Mouse (Mus musculus): ENCODE data around the gene Tpte.

Tpte gene

GRCm38 (mm10) chr8:22376903-22377302, 93.7 kb downstream of the Tpte start:
- DNase-seq (ENCODE audit: low spot score in 2 of 2), result no peak

DNA sequence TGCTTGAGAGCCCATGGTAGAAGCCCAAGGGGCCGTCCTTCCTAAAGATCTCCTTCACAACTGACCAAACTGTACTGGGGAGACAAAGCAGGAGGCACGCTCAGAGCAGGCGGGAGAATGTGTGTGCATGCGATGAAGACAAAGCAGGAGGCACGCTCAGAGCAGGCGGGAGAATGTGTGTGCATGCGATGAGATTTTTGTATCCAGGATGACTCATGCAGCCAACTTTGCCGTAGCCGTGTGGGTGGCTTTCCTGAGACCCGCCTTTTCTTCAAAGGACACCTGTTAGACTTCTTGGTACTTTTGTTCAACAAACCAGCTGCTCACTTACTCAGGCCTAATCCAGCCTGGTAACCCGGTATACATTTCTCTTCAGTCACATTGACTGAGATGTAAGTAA, 97.7 kb downstream of the Tpte start:
- no peak for DNase-seq (ENCODE audit: low spot score in 2 of 2)

GRCm38 (mm10) chr8:22382824-22383595, 99.8 kb downstream of the Tpte start:
- DNase-seq (ENCODE audit: low spot score in 2 of 2), result no peak

- DNase-seq (ENCODE audit: low spot score in 2 of 2), result no peak
Observed at GRCm38 (mm10) chr8:22385158-22385557, 101.9 kb downstream of the Tpte start.

- no peak for DNase-seq (ENCODE audit: low spot score in 2 of 2)
Observed at GRCm38 (mm10) chr8:22389874-22390273, 106.6 kb downstream of the Tpte start.

- no peak for DNase-seq (ENCODE audit: low spot score in 2 of 2)
Observed at GRCm38 (mm10) chr8:22390766-22391463, 107.7 kb downstream of the Tpte start.

GRCm38 (mm10) chr8:22394471-22394870, 111.2 kb downstream of the Tpte start:
- no peak for DNase-seq (ENCODE audit: low spot score in 2 of 2)

DNA sequence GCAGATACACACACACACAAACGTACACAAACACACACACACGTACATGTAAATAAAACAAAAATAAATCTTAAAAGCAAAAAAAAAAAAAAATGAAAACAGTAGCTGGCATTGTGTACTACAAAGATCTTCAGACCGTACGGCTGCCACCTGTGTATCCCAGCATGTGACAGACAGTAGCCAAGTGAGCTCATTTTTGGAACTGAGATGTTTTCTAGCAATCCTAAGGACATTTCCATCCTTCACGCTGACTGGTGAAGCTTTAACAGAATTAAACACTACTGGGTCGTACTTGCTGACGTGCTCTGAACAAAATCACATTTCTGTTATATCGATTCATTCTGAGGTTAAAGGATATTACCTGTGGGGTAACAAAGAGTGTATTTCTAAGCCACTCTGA, 112.0 kb downstream of the Tpte start:
- DNase-seq (ENCODE audit: low spot score in 2 of 2), result no peak

DNA sequence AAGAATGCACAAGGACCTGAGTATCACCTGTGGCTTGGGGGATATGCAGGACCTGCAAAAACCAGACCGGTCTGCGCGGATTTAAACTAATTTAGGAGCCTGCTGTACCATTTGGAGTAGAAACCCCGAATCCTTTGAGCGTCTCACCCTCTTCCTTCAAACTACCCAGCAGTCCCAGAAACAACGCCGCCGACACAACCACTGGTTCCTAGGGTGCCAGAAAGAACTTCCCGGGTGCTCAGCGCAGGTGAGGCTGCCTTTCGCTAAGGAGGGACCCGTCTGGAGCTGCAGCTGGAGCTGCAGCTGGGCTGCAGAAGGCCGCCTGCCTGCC, 114.5 kb downstream of the Tpte start:
- no peak for DNase-seq (ENCODE audit: low spot score in 2 of 2)

DNA sequence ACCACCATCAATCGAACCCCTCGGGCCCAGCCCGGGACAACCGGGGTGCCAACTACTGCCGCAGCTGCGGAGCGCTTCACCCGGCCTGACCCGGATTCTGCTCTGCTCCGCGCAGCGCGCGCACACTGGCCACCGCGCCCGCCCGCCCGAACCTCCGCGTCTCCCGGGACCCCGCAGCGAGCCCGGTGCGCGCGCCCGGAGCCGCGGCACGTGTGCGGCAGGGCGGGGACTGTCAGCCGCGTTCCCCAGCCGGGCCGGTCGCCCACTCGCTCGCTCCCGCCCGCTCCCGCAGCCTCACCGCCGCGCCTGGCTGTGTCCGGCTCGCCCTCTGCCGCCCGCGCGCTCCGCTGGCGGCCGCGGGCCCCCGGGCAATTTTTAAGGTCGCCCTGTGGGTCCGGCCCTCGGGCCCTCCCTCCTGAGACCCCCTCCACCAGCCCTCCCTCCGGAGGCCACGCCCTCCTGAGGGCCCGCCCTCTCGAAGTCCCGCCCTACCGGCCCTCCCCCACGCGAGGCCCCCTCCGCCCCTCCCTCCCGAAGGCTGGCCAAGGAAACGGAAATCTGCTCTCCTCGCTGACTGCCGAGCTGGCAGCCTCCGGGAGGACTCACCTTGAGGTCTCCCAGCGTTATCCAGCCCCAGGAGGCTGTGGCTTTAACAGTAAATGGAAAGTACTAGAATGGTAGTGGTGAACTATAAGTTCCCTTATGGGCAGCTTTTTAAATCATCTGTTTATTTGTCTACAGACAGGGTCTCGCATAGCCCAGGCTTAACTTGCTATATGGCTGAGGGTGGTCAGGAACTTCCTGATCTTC, 115.1 kb downstream of the Tpte start, which contains the start of gene Slc25a15:
Gene Slc25a15, minus strand, starts transcription at position 456 of the 810 bp plus-strand sequence.
- peak; percentile 65 to 73 for DNase-seq (ENCODE audit: low spot score in 2 of 2)

GRCm38 (mm10) chr8:22399285-22399880, 116.1 kb downstream of the Tpte start:
- DNase-seq (ENCODE audit: low spot score in 2 of 2), result no peak

DNA sequence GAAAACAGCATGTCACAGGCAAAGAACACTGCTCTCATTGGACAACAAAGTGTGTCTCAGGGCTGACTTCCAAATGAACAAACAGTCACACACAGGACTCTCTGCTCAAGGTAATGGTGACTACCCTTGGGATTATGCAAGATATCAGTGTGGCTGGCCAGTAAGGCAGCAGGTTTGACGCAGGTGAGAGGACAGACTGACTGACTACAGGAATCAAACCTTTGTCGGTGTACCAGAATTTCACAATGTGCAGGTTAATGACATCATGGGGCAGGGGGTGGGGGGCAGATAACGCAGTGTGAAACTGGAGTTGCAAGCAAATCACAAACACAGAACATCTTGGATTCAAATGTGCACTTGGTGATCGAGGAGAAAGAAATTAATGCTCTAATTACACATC, 117.4 kb downstream of the Tpte start:
- DNase-seq (ENCODE audit: low spot score in 2 of 2), result no peak

DNA sequence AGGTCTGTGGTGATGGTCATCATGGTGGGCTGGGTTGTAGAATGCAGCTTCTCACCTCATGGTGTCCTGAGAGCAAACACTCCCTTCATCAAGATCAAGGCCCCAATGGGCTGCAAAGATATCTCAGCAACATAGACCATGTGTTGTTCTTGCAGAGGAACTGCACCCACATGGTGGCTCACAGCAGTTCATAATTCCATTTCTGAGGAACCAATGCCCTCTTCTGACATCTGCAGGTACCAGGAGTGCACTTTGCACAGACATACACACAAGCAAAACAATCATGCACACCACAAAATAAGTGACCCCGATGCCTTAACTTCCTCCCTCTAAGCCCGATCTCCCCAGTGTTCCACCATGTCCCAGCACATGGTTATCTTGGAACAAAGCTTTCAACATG, 120.0 kb downstream of the Tpte start:
- DNase-seq (ENCODE audit: low spot score in 2 of 2), result no peak

GRCm38 (mm10) chr8:22405733-22406132, 122.5 kb downstream of the Tpte start:
- DNase-seq (ENCODE audit: low spot score in 2 of 2), result no peak

- no peak for DNase-seq (ENCODE audit: low spot score in 2 of 2)
Observed at GRCm38 (mm10) chr8:22410688-22411281, 127.5 kb downstream of the Tpte start.

GRCm38 (mm10) chr8:22411282-22411702, 128.1 kb downstream of the Tpte start, which contains the start of gene Mrps31:
Mrps31 (plus strand) TSS chr8:22411361.
- peak; percentile 69 to 81 for DNase-seq (ENCODE audit: low spot score in 2 of 2)

DNA sequence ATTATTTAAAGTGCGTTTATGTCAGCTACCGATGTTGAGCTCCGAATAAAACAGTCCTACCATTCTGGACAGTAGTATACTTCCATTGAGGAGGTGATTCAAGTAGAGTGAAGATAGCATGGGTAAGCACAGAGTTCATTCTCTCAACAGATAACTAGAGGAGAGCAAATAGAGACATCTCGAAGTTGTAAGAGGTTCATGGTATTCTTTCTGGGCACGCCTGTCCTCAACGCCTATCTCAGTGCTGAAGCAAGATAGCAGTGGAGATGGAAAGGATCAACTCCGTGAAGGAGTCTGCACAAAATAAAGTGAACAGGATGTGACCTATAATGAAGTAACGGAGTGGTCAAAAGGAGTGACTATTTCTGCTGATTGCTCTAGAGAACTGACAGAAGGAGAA, 128.7 kb downstream of the Tpte start:
- no peak for DNase-seq (ENCODE audit: low spot score in 2 of 2)

Measured in frontal cortex, postnatal 25 days (tissue).